Mouse (Mus musculus) MEL (cell line): ENCODE measurements around the gene Gm2663.

Experiments used
- CTCF ChIP-seq, 3 experiments: IDR thresholded peaks in 2 of 3; conservative IDR thresholded peaks in 1 of 3; 2 replicates each; pipeline ENCODE4 v1.5.1; 2011 to 2012; ENCODE audit warnings: low read length in 3 of 3, low read depth in 2 of 3, mild to moderate bottlenecking in 2 of 3, improper control_type of control experiment in 1 of 3, inconsistent platforms in 1 of 3, mixed read lengths in 1 of 3, moderate library complexity in 1 of 3; ENCODE audit not compliant: control insufficient read depth in 1 of 3, insufficient read depth in 1 of 3, poor library complexity in 1 of 3, severe bottlenecking in 1 of 3
- MAX ChIP-seq: IDR thresholded peaks from 2 replicates; pipeline ENCODE4 v1.6.1; 2011; ENCODE audit warnings: low read length, improper control_type of control experiment
- TAL1 ChIP-seq: IDR thresholded peaks from 2 replicates; pipeline ENCODE4 v1.6.1; 2012; ENCODE audit warnings: mild to moderate bottlenecking, inconsistent platforms, low read length, moderate library complexity, mixed read lengths
- UBTF ChIP-seq: IDR thresholded peaks from 2 replicates; pipeline ENCODE4 v1.6.1; 2012; ENCODE audit warnings: low read depth, mild to moderate bottlenecking, inconsistent platforms, low read length, improper control_type of control experiment, moderate library complexity, borderline replicate concordance; ENCODE audit not compliant: insufficient read depth
- ZNF384 ChIP-seq: IDR thresholded peaks from 2 replicates; pipeline ENCODE4 v1.6.1; 2012; ENCODE audit warnings: low read depth, mild to moderate bottlenecking, inconsistent platforms, low read length, improper control_type of control experiment

- no peak for TF ChIP-seq ZNF384
- TF ChIP-seq MAX = no peak
- no peak for TF ChIP-seq UBTF
- TF ChIP-seq TAL1 = no peak
- TF ChIP-seq CTCF (IDR thresholded peaks at IDR 0.05 in 2 of 3, conservative IDR thresholded peaks at IDR 0.05 in 1 of 3; ENCODE audit: control insufficient read depth in 1 of 3, insufficient read depth in 1 of 3, low read depth in 2 of 3, low read length in 3 of 3, poor library complexity in 1 of 3, severe bottlenecking in 1 of 3) = no peak
Observed at GRCm38 (mm10) chr6:41019140-41019539, 19.9 kb upstream of the Gm2663 start.
